In genomic region chr10:6035792-6036487, GRCm38 (mm10) we compare ENCODE assay signal across 8 mouse cellular contexts.
A peak's percentile ranks its signal among the peaks of the same experiment; 100 is the strongest.
DNase-seq lines count a peak whose midpoint lies in the region; ATAC-seq and TF ChIP-seq lines count a peak whose summit lies in the region.

No protein-coding gene starts in this region.

- TF ChIP-seq CTCF in left cerebral cortex, adult 2 months (IDR thresholded peaks at IDR 0.05): peak; percentile 92

- peak; percentile 69 for DNase-seq in R1 (ENCODE audit: low read depth, low spot score)
- DNase-seq in cerebellum, adult 18-20 months: peak; percentile 77 to 88
- peak; percentile 63 to 94 for DNase-seq in frontal cortex, adult 2 months (ENCODE audit: extremely low spot score in 1 of 2, low spot score in 1 of 2)
- DNase-seq in induced T-regulatory cell, adult 2 months (ENCODE audit: low read depth): peak; percentile 41
- peak; percentile 83 to 91 for DNase-seq in left cerebral cortex, adult 2 months (ENCODE audit: extremely low spot score in 1 of 2, low spot score in 2 of 2)
- peak; percentile 82 for DNase-seq in right cerebral cortex, postnatal 25 days

- H3K27ac ChIP-seq in left cerebral cortex, adult 2 months: no peak overlapping the region; the same call in 1 of the 2 replicates

- ATAC-seq in megakaryocyte progenitor cell, adult 5-6 weeks (replicated peaks; ENCODE audit: poor library complexity): peak; percentile 99
- ATAC-seq in inflammation-experienced regulatory T-cells, adult 6 months: no peak

- intact Hi-C loops in left cerebral cortex, adult 2 months (cut with DNase I): loop anchor here (2.0 to 10.0 kb wide), 5 partner anchors 189 to 1089 kb away; no protein-coding TSS in a partner anchor

- H3K4me3 ChIP-seq in left cerebral cortex, adult 2 months: peak overlapping the region; percentile 25
